Mouse (Mus musculus): ENCODE data around the gene Astn2. TPM values are rescaled to one million over a fixed set of nuclear protein-coding genes. Genes with fewer than 3 reads are reported as not detected.

Astn2 gene
- polyA plus RNA-seq, 1 experiment, result 1.1 TPM

GRCm38 (mm10) chr4:65674267-65674978, 730.0 kb downstream of the Astn2 start:
- DNase-seq (ENCODE audit: low read depth), result no peak

DNA sequence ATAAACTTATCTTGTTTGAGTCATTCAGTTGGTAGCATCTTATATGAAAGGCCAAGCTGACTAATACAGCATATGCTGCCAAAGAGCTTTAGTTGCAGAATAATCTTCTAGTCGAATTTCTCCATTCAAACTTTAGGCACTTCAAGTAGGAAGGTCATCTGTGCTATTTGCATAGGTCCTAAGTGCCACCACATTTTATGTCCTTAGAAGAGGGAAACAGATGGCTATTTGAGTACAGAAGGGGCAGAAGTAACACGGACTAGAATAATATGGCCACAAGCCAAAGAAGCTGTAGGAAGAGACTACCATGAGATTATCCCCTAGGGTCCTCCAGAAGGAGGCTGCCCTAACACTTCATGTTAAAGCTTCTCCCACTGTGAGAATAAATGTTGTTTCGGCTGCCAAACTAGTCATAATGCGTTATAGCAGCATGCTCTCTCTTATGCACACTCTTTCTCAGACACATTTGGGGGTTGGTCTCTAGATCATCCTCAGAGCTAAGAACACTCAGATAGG, 730.9 kb downstream of the Astn2 start:
- no peak for DNase-seq (ENCODE audit: low read depth)

DNA sequence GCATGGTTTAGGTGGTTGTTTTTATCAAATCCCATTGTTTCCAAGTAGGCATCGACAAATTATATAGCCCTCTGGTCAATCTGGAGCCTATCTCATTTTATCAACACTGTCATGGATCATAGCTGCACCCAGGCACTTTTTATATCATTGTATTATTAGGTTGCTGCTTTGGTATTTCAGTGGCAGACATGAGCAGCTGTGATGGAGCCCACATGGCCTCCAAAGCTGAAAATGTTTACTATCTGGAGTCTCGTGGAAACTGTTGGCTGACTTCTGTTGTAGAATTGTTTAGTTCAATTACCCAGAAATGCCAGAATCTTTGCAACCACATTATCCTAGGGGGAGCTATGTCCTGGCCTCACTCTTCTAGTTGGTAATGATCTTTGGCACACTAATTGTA, 732.1 kb downstream of the Astn2 start:
- DNase-seq (ENCODE audit: low read depth), result no peak

DNA sequence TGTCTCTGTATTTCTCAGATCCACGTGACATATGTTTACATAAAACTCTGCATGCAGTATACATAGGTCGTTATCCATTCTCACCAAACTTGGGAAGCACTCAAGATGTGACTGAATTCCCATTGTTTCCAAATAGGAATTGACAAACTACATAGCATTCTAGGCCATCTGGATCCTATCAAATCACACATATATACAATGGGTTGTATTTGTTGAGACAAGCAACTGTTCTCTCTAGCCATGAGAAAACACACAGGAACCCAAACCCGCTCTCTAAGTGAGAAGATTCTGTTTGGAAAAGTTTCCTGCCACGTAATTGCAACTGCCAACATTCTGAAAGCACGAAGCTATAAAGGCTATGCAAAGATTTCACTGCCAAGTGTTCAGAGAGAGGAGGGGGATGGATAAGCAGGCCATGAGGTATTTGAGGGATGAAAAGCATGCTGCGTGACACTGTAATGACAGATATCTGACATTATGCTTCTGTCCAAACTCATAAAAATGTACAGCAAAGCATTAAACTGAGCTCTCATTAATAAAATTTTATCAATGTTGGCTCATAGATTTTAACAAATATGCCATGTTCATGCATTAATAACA, 732.7 kb downstream of the Astn2 start:
- no peak for DNase-seq (ENCODE audit: low read depth)

- DNase-seq (ENCODE audit: low read depth), result no peak
Measured at GRCm38 (mm10) chr4:65667030-65667610, 737.3 kb downstream of the Astn2 start.

- no peak for DNase-seq (ENCODE audit: low read depth)
Measured at GRCm38 (mm10) chr4:65663176-65663575, 741.2 kb downstream of the Astn2 start.

DNA sequence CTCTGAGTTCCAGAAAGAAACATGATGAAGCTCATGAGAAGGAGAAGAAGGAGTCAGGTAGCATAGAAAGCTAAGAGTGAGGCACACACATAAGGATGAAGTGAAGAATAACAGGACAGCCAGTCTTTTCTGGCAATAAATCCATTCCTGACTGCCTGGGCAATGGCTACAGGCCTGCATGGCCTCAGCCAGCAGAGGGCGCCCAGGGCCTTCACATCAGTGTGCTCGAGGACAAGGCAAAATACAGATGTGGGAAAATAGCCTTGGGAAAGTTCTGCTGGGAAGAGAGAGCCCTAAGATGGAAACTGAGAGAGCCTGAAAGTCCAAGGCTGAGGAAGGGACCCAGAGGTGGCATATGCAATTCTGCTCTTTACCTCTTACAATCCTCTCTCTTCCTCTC, 749.7 kb downstream of the Astn2 start:
- DNase-seq (ENCODE audit: low read depth), result no peak

DNA sequence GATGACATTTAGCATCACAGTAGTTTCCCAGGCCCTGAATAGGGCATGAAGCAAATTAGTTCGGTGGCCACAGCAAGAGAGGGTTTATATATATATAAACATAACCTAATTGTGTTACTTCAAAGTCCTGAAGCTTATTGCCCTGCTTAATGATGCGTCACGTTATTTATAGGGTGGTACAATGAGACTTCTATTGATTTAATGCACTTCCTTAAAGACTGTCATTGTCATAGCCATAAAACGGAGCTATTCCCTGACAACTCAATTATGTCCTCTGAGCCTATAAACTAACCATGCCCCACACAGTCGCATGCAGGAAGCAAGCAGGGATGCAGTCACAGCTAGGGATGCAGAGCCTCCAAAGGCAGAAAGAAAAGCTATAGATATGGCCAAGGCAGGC, 761.8 kb downstream of the Astn2 start:
- DNase-seq (ENCODE audit: low read depth), result no peak

GRCm38 (mm10) chr4:65638231-65638630, 766.2 kb downstream of the Astn2 start:
- peak; percentile 54 for DNase-seq (ENCODE audit: low read depth)

DNA sequence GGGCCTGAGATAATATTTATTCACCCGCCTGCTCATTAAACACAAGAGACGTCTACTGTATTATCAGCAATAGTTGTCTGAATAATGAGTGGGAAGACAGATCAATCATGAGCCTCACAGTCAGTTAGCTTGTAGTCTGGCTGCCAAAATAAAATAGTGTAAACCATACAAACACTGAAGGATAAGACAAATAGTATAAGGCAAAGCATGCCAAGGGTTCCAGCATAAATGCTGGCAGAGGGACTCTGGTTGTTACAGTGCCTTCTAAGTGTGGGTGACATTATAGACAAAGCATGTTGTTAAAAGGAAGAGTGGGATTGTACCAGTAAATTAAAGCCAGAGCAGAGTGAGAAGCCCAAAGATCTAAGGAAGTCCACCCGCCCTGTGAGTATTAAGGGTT, 784.3 kb downstream of the Astn2 start:
- no peak for DNase-seq (ENCODE audit: low read depth)

GRCm38 (mm10) chr4:65613135-65613534, 791.3 kb downstream of the Astn2 start:
- no peak for DNase-seq (ENCODE audit: low read depth)

- DNase-seq (ENCODE audit: low read depth), result no peak
Measured at GRCm38 (mm10) chr4:65610896-65611295, 793.5 kb downstream of the Astn2 start.

GRCm38 (mm10) chr4:65610329-65610728, 794.1 kb downstream of the Astn2 start:
- no peak for DNase-seq (ENCODE audit: low read depth)

DNA sequence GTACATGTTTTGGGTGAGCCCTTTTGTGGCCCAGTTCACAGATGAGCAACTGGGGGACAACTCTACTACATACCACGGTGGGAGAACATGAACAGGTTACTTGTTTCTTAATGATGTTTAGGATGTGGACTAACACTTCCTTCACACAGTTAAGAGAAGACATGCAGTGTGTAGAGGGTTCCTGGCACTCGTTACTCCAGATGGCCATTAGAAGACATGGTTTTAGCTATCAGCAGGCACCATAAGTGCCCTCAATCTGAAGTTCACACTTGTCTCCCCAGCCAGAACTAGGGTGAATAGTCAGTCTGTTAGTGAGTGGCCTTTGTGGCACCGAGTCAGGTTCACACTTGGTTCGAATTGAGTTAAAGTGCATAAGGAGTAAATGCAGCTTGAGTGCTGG, 796.3 kb downstream of the Astn2 start:
- no peak for DNase-seq (ENCODE audit: low read depth)

DNA sequence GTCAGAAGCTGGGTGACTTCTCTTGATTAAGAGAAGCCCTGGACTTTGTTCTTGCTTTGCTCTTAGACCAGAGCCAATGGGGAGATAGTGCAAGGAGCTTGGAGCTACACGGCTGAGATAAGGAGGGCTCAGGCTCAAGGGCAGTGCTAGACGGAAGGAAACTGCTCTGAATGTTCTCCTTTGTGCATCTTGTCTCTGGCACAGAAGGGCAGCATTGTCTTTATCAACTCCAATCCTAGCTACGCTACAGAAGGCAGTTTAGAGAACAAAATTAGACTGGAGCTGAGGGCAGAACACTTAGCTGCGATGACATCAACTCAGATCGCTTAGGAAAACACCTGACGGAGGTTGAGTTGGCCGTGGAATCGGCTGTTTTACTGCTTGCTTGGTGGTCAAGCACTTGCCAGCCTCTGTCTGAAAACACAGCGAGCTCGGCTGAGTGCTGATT, 797.2 kb downstream of the Astn2 start:
- DNase-seq (ENCODE audit: low read depth), result no peak

DNA sequence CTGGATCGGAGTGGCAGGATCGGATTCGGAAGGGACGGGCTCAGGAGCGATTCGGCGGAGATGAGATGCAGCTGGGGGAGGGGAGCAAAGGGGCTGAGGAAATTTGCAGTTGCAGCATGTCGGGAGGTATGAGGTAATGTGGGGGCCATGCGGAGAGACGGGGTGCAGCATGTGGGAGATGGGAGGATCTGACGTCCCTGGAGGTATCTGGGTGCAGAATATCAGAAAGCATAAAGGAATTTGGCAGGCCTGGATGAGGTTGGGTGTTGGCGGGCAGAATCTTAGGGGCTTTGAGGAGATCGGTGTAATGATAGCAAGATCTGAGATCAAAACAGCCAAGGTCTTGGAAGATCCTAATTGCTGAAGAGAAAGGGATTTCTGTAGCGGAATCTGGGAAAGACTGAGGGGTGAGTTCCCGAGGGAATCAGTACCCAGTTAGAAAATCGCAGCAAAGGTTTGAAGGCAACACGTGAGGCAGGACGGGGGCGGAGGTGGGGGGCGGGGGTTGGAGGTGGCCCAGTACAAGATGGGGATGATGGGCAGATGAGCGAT, 799.2 kb downstream of the Astn2 start:
- no peak for DNase-seq (ENCODE audit: low read depth)

- peak; percentile 41 for DNase-seq (ENCODE audit: low read depth)
Measured at GRCm38 (mm10) chr4:65604504-65605150, 799.8 kb downstream of the Astn2 start, which contains the start of gene Trim32. TSS of gene Trim32 (plus strand) at chr4:65604986.

- DNase-seq (ENCODE audit: low read depth), result no peak
Measured at GRCm38 (mm10) chr4:65594601-65595369, 809.6 kb downstream of the Astn2 start.

DNA sequence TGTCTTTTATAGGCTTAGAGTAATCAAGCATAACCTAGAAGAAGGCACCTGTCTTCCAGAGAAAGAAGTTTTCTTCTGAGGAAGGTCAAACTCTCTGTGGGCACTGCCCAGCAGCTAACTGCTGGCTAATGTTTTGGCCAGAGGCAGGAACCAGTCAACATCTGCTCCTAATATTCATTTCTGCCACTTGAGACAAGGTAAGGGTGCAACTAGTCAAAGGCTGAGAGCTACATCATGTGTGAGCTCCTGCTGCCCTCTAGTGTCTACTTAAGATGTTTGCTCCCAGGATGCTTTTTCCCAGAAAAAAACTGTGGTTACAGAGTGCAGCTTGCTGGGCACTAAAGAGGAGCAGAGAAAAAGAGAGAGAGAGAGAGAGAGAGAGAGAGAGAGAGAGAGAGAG, 814.6 kb downstream of the Astn2 start:
- no peak for DNase-seq (ENCODE audit: low read depth)

DNA sequence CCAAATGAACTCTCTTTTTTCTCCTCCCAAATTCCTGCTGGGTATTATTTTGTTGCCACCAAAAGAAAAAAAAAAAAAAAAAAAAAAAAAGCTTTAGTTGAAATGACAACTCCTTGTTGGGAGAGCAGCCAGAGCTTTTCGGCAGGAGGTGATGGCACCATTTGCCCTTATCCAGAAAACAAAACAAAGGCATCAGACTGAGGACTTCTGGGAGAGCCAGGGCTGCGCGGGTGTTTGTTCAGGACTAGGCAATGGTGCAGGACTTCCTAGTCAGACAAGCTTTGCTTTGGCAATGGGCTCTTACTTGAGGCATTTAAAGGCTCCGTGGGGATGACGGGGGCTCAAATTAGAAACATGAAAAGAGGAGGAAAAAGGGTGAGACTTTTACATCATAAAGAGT, 817.5 kb downstream of the Astn2 start:
- no peak for DNase-seq (ENCODE audit: low read depth)

GRCm38 (mm10) chr4:65580254-65580653, 824.2 kb downstream of the Astn2 start:
- no peak for DNase-seq (ENCODE audit: low read depth)

All from gonadal fat pad, adult 2 months (tissue).